ENCODE assay signal across 23 mouse cellular contexts in genomic region chr1:51572314-51573078, GRCm38 (mm10).
DNase-seq lines count a peak whose midpoint lies in the region; ATAC-seq and TF ChIP-seq lines count a peak whose summit lies in the region.
"Had no signal": no experiment of that assay in that cellular context is flagged by ENCODE, and none has a peak within 500 bp of the region (broad histone marks: within the 10 kb centered on the region; RNA-seq: fewer than 3 reads in every experiment).

No protein-coding gene starts in this region.

- H3K4me1 ChIP-seq in G1E (ENCODE audit: insufficient read depth, low read depth, low read length), result no peaks in the 10 kb centered on the region
- H3K4me1 ChIP-seq: hindbrain, embryonic 15.5 days; kidney, embryonic 15.5 days; midbrain, embryonic 15.5 days had no signal

- peak; percentile 47 for DNase-seq in CD4-positive, CD25-positive, alpha-beta regulatory T cell, adult 2 months (ENCODE audit: low read depth, low spot score)
- no peak for DNase-seq in G1E (ENCODE audit: low spot score)
- peak; percentile 21 to 39 for DNase-seq in natural killer cell, adult 2 months (ENCODE audit: low spot score in 2 of 2)
- no peak for DNase-seq in heart, adult 11 months
- DNase-seq in kidney, postnatal 25 days, result no peak
- DNase-seq in heart, adult 18-20 months, result no peak
- DNase-seq: B cell, adult 2 months; cerebellum, adult 11 months; cerebellum, postnatal 10 days; forebrain, postnatal 0 days; gastrocnemius, postnatal 25 days; heart, postnatal 4 days; liver, embryonic 13.5 days; lung, adult 2 months; lung, postnatal 14 days; right cerebral cortex, adult 18-20 months had no signal

- no peaks in the 10 kb centered on the region for H3K27me3 ChIP-seq in G1E (ENCODE audit: insufficient read depth, low read length)
- H3K27me3 ChIP-seq: hindbrain, embryonic 15.5 days; kidney, embryonic 15.5 days; liver, embryonic 13.5 days; midbrain, embryonic 15.5 days had no signal

- no peaks in the 10 kb centered on the region for H3K9me3 ChIP-seq in G1E (replicated peaks)
- H3K9me3 ChIP-seq: hindbrain, embryonic 15.5 days; kidney, embryonic 15.5 days; liver, embryonic 13.5 days; midbrain, embryonic 15.5 days had no signal

- peak; percentile 61 for ATAC-seq in G1E (ENCODE audit: extremely low read depth, insufficient number of reproducible peaks, low FRiP score, poor library complexity, severe bottlenecking)
- peak; percentile 12 to 34; a peak in 2 of 4 replicates for ATAC-seq in hematopoietic stem cell, adult 5-6 weeks (replicated peaks in 1 of 2; ENCODE audit: insufficient read depth in 1 of 2, low FRiP score in 2 of 2, low TSS enrichment in 1 of 2, low read depth in 1 of 2, poor library complexity in 2 of 2, severe bottlenecking in 2 of 2)
- ATAC-seq: forebrain, postnatal 0 days; intestine, embryonic 16.5 days; midbrain, embryonic 15.5 days had no signal

- no peaks in the 10 kb centered on the region for H3K36me3 ChIP-seq in G1E (replicated peaks)
- H3K36me3 ChIP-seq: hindbrain, embryonic 15.5 days; kidney, embryonic 15.5 days; liver, embryonic 13.5 days; midbrain, embryonic 15.5 days had no signal

- H3K4me3 ChIP-seq in G1E (ENCODE audit: low read depth, low read length), result no peak overlapping the region
- H3K4me3 ChIP-seq: hindbrain, embryonic 15.5 days; kidney, embryonic 15.5 days; left cerebral cortex, adult 2 months; liver, embryonic 13.5 days; midbrain, embryonic 15.5 days; myocyte had no signal

- TF ChIP-seq CTCF in G1E (IDR thresholded peaks at IDR 0.05; ENCODE audit: low read depth, low read length), result no peak

Comparison
In these comparisons a context has a peak if more than half of its experiments do, and no peak if none do; other contexts are left out.
1. DNase-seq: peak in CD4-positive, CD25-positive, alpha-beta regulatory T cell, adult 2 months (single experiment) and natural killer cell, adult 2 months (2 of 2); none in G1E (single experiment), heart, adult 11 months (single experiment), kidney, postnatal 25 days (0 of 2) and heart, adult 18-20 months (0 of 2).